Mouse (Mus musculus): ENCODE data around the gene Specc1. TPM values are rescaled to one million over a fixed set of nuclear protein-coding genes. Genes with fewer than 3 reads are reported as not detected.

The Specc1 gene
- polyA plus RNA-seq, 2 experiments: 23.5 to 40.5 TPM

GRCm38 (mm10) chr11:62065655-62066054 lies 109.1 kb downstream of the Specc1 start:
- 11% methylated on average over 6 of the region's 6 CpGs for WGBS (ENCODE audit: insufficient replicate concordance)
- TF ChIP-seq CTCF (IDR thresholded peaks at IDR 0.05; ENCODE audit: low read depth) (no peak), EP300 (IDR thresholded peaks at IDR 0.05; ENCODE audit: low read depth) (peak; percentile 24; the same call in 1 of the 2 replicates)
- Histone ChIP-seq H3K27me3 (ENCODE audit: control insufficient read depth, insufficient read depth, low read length) (no peaks in the 10 kb centered on the region), H3K27ac (no peak overlapping the region), H3K9me3 (ENCODE audit: control insufficient read depth, low read length) (no peaks in the 10 kb centered on the region), H3K4me3 (ENCODE audit: insufficient read depth in 1 of 2, low read depth in 2 of 2, low read length in 2 of 2) (no peak overlapping the region), H3K36me3 (replicated peaks; ENCODE audit: control insufficient read depth, insufficient read depth, low read depth) (no peaks in the 10 kb centered on the region), H3K9ac (replicated peaks) (no peak overlapping the region), H3K4me1 (replicated peaks; ENCODE audit: control insufficient read depth in 2 of 2, insufficient read depth in 2 of 2, low read length in 1 of 2) (peaks cover 15 to 19% of the 10 kb centered on the region in 2 experiments; a peak in 3 of 4 replicates), H3K4me2 (ENCODE audit: low read depth) (no peak overlapping the region)
- no peak for DNase-seq (ENCODE audit: low read depth in 3 of 3, low spot score in 3 of 3)
- peak; percentile 57 for ATAC-seq (ENCODE audit: insufficient read depth)

GRCm38 (mm10) chr11:62069554-62069953 lies 113.0 kb downstream of the Specc1 start:
- Histone ChIP-seq H3K9ac (replicated peaks) (no peak overlapping the region), H3K27me3 (ENCODE audit: control insufficient read depth, insufficient read depth, low read length) (no peaks in the 10 kb centered on the region), H3K4me2 (ENCODE audit: low read depth) (no peak overlapping the region), H3K4me1 (replicated peaks; ENCODE audit: control insufficient read depth in 2 of 2, insufficient read depth in 2 of 2, low read length in 1 of 2) (peaks cover 10 to 15% of the 10 kb centered on the region in 2 experiments; a peak in 3 of 4 replicates), H3K4me3 (ENCODE audit: insufficient read depth in 1 of 2, low read depth in 2 of 2, low read length in 2 of 2) (no peak overlapping the region), H3K27ac (no peak overlapping the region), H3K36me3 (replicated peaks; ENCODE audit: control insufficient read depth, insufficient read depth, low read depth) (no peaks in the 10 kb centered on the region), H3K9me3 (ENCODE audit: control insufficient read depth, low read length) (no peaks in the 10 kb centered on the region)
- TF ChIP-seq CTCF (IDR thresholded peaks at IDR 0.05; ENCODE audit: low read depth): no peak
- TF ChIP-seq EP300 (IDR thresholded peaks at IDR 0.05; ENCODE audit: low read depth): no peak
- DNase-seq (ENCODE audit: low read depth in 3 of 3, low spot score in 3 of 3) (no peak), ATAC-seq (ENCODE audit: insufficient read depth) (no peak)
- 80% methylated on average over 2 of the region's 2 CpGs for WGBS (ENCODE audit: insufficient replicate concordance)

- Histone ChIP-seq H3K4me2 (ENCODE audit: low read depth) (no peak overlapping the region), H3K9me3 (ENCODE audit: control insufficient read depth, low read length) (no peaks in the 10 kb centered on the region), H3K9ac (replicated peaks) (no peak overlapping the region), H3K4me1 (replicated peaks; ENCODE audit: control insufficient read depth in 2 of 2, insufficient read depth in 2 of 2, low read length in 1 of 2) (peaks cover 4 to 9% of the 10 kb centered on the region in 2 experiments; a peak in 3 of 4 replicates), H3K27ac (no peak overlapping the region), H3K36me3 (replicated peaks; ENCODE audit: control insufficient read depth, insufficient read depth, low read depth) (no peaks in the 10 kb centered on the region), H3K27me3 (ENCODE audit: control insufficient read depth, insufficient read depth, low read length) (no peaks in the 10 kb centered on the region), H3K4me3 (ENCODE audit: insufficient read depth in 1 of 2, low read depth in 2 of 2, low read length in 2 of 2) (no peak overlapping the region)
- TF ChIP-seq EP300 (IDR thresholded peaks at IDR 0.05; ENCODE audit: low read depth) (no peak), CTCF (IDR thresholded peaks at IDR 0.05; ENCODE audit: low read depth) (no peak)
- ATAC-seq (ENCODE audit: insufficient read depth) (no peak), DNase-seq (ENCODE audit: low read depth in 3 of 3, low spot score in 3 of 3) (no peak)
- WGBS (ENCODE audit: insufficient replicate concordance): 88% methylated on average over 7 of the region's 7 CpGs
Measured at GRCm38 (mm10) chr11:62070206-62070605, 113.6 kb downstream of the Specc1 start.

- no peak overlapping the region for H3K27ac ChIP-seq
- no peaks in the 10 kb centered on the region for H3K27me3 ChIP-seq (ENCODE audit: control insufficient read depth, insufficient read depth, low read length)
- no peaks in the 10 kb centered on the region for H3K9me3 ChIP-seq (ENCODE audit: control insufficient read depth, low read length)
- no peak for ATAC-seq (ENCODE audit: insufficient read depth)
- H3K36me3 ChIP-seq (replicated peaks; ENCODE audit: control insufficient read depth, insufficient read depth, low read depth): no peaks in the 10 kb centered on the region
- H3K9ac ChIP-seq (replicated peaks): no peak overlapping the region
- 78% methylated on average over 3 of the region's 3 CpGs for WGBS (ENCODE audit: insufficient replicate concordance)
- H3K4me3 ChIP-seq (ENCODE audit: insufficient read depth in 1 of 2, low read depth in 2 of 2, low read length in 2 of 2): no peak overlapping the region
- no peak overlapping the region for H3K4me2 ChIP-seq (ENCODE audit: low read depth)
- no peak for TF ChIP-seq CTCF (IDR thresholded peaks at IDR 0.05; ENCODE audit: low read depth)
- TF ChIP-seq EP300 (IDR thresholded peaks at IDR 0.05; ENCODE audit: low read depth): no peak
- peaks cover 0 to 8% of the 10 kb centered on the region in 2 experiments; a peak in 3 of 4 replicates for H3K4me1 ChIP-seq (replicated peaks; ENCODE audit: control insufficient read depth in 2 of 2, insufficient read depth in 2 of 2, low read length in 1 of 2)
- no peak for DNase-seq (ENCODE audit: low read depth in 3 of 3, low spot score in 3 of 3)
Measured at GRCm38 (mm10) chr11:62072406-62072805, 115.8 kb downstream of the Specc1 start.

GRCm38 (mm10) chr11:62073575-62074140 lies 117.1 kb downstream of the Specc1 start:
- H3K9ac ChIP-seq (replicated peaks): no peak overlapping the region
- 84% methylated on average over 7 of the region's 7 CpGs for WGBS (ENCODE audit: insufficient replicate concordance)

More at GRCm38 (mm10) chr11:62073575-62074140, 117.1 kb downstream of the Specc1 start:
- TF ChIP-seq CTCF (IDR thresholded peaks at IDR 0.05; ENCODE audit: low read depth) (no peak), EP300 (IDR thresholded peaks at IDR 0.05; ENCODE audit: low read depth) (no peak)
- Histone ChIP-seq H3K4me1 (replicated peaks; ENCODE audit: control insufficient read depth in 2 of 2, insufficient read depth in 2 of 2, low read length in 1 of 2) (peaks cover 0 to 8% of the 10 kb centered on the region in 2 experiments; a peak in 3 of 4 replicates), H3K27me3 (ENCODE audit: control insufficient read depth, insufficient read depth, low read length) (no peaks in the 10 kb centered on the region), H3K4me2 (ENCODE audit: low read depth) (no peak overlapping the region), H3K27ac (no peak overlapping the region), H3K4me3 (ENCODE audit: insufficient read depth in 1 of 2, low read depth in 2 of 2, low read length in 2 of 2) (no peak overlapping the region), H3K9me3 (ENCODE audit: control insufficient read depth, low read length) (no peaks in the 10 kb centered on the region), H3K36me3 (replicated peaks; ENCODE audit: control insufficient read depth, insufficient read depth, low read depth) (no peaks in the 10 kb centered on the region)
- DNase-seq (ENCODE audit: low read depth in 3 of 3, low spot score in 3 of 3): no peak
- no peak for ATAC-seq (ENCODE audit: insufficient read depth)
